Mouse (Mus musculus) left cerebral cortex, adult 2 months (tissue): ENCODE measurements around the gene Abcb1b. TPM values are rescaled to one million over a fixed set of nuclear protein-coding genes. Genes with fewer than 3 reads are reported as not detected.
"Not testable (repeated sequence)": the region's sequence is repeated elsewhere in the genome, so short reads cannot be mapped to it uniquely, and the experiment has no call there.

Experiments used
- DNase-seq, 2 experiments: peaks; one replicate each; pipeline ENCODE4 v3.0.0; 2021 to 2022; ENCODE audit warnings: low spot score in 2 of 2, mixed read lengths in 1 of 2; ENCODE audit errors: extremely low spot score in 1 of 2
- H3K27ac ChIP-seq: fragments of 200-600 bp; 2 replicates; pipeline ENCODE4 v1.8.1; 2022
- H3K4me3 ChIP-seq: fragments of 200-600 bp; 2 replicates; pipeline ENCODE4 v1.8.1; 2022
- CTCF ChIP-seq: fragments of 200-600 bp; IDR thresholded peaks from 2 replicates; pipeline ENCODE4 v1.8.1; 2022; ENCODE audit warnings: antibody characterized with exemption, mild to moderate bottlenecking, moderate library complexity
- intact Hi-C: fragments of 180-260 bp; cut with DNase I; formaldehyde crosslinking; loops from one replicate; pipeline ENCODE4 v1.15.1; 2025
- total RNA-seq, 2 experiments: library from RNA; stranded (reverse); gene quantifications; 2 replicates each; pipeline ENCODE4 v1.2.3; 2021

The Abcb1b gene
- total RNA-seq, 2 experiments from 2014 or later = 2.5 to 3.1 TPM

DNA sequence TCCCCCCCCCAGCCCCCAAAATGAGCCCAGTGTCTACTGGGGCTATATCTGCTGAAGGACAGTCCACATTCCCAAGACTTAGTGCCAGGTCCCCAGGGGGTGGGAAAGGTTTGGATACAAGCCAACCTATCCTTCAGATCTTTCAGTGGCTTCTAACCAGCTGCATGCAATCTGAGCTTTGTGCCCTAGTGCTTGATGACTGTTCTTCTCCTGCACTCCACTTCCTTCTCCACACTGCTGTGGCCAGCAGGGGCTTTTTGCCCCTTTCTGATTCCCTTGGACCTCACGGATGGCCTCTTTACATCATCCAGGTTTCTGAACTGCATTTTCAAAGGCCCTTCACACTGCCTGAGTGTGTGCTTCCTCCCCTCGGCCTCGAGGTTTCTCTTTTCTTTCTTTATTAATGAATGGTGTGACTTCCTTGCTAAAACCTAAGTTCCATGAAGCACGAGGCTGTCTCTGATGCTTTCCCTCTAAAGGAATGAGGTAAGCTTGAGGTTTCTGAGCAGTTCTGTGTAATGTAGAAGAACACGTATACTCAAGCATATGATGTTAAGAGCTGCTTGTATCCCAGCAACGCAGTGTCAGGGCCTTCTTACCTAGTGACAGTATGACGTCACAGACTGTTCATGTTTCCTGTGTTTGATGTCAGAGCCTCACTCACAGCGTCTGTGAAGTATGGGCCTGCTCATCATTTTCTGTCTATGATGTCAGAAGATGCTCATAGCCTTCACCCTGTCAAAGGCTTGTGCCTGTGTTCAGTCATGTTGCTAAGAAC lies 40.9 kb downstream of the Abcb1b start:
- no peak for TF ChIP-seq CTCF
- Histone ChIP-seq H3K4me3 (no peak overlapping the region), H3K27ac (no peak overlapping the region)
- intact Hi-C loops = no loop called here
- no peak for DNase-seq

DNA sequence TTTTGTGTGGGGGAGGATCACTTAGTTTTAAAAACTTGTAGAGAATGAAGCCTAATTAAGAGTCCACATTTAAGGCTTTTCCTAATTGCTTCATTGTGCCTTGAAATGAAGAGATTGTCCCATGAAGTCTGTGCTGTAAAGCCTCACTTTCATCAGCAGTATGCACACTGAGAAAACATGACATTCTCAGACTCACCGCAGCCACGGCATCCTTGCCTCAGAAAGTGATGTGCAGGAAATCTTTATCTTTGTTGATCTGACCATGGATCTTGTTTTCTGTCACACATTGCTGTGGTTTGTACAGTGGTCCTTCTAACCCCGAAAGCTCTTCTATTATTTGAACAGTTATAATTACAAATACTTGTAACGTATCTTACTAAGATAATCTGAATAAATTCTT lies 41.7 kb downstream of the Abcb1b start:
- no peak overlapping the region for H3K27ac ChIP-seq
- no peak for TF ChIP-seq CTCF
- intact Hi-C loops = no loop called here
- DNase-seq = no peak
- H3K4me3 ChIP-seq = no peak overlapping the region

DNA sequence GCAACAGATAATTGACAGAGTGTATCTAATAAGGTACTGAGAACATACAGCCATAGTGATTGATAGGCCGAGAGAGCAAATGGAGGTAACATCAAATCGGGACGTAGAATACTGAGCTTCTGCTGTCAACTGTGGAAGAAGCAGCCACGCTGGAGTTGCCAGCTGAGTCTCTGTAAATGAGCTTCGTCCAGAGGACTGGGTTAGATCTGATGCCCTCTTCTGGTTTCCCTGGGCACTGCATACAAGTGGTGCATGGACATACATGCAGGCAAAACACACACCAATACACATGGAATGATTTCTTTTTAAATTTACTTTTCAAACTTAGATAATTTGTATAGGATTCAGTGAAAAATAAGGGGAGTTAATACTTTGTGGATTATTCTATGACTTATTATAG lies 42.9 kb downstream of the Abcb1b start:
- peak; percentile 13 to 42 for DNase-seq
- no peak overlapping the region for H3K27ac ChIP-seq
- peak; percentile 56 for TF ChIP-seq CTCF
- intact Hi-C loops = no loop called here
- H3K4me3 ChIP-seq = no peak overlapping the region

DNA sequence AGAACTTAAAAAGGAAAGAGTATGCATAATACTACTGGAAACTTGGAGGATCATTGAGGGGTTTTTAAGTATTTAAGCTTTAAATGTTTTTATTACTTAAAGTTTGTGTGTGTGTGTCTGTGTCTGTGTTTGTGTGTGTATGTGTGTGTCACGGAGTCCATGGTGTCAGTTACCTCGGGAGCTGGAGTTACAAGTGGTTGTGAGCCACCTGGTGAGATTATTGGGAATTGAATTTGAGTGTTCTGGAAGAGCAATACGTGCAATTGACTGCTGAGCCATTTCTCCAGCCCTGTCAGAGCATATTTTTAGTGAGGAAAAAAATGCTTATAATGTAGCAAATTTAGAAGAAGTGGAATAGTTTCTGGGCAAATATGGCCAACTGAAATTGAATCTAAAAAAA lies 44.9 kb downstream of the Abcb1b start:
- no peak for DNase-seq
- Histone ChIP-seq H3K4me3 (no peak overlapping the region), H3K27ac (no peak overlapping the region)
- no peak; the same call in 1 of the 2 replicates for TF ChIP-seq CTCF
- intact Hi-C loops = no loop called here

DNA sequence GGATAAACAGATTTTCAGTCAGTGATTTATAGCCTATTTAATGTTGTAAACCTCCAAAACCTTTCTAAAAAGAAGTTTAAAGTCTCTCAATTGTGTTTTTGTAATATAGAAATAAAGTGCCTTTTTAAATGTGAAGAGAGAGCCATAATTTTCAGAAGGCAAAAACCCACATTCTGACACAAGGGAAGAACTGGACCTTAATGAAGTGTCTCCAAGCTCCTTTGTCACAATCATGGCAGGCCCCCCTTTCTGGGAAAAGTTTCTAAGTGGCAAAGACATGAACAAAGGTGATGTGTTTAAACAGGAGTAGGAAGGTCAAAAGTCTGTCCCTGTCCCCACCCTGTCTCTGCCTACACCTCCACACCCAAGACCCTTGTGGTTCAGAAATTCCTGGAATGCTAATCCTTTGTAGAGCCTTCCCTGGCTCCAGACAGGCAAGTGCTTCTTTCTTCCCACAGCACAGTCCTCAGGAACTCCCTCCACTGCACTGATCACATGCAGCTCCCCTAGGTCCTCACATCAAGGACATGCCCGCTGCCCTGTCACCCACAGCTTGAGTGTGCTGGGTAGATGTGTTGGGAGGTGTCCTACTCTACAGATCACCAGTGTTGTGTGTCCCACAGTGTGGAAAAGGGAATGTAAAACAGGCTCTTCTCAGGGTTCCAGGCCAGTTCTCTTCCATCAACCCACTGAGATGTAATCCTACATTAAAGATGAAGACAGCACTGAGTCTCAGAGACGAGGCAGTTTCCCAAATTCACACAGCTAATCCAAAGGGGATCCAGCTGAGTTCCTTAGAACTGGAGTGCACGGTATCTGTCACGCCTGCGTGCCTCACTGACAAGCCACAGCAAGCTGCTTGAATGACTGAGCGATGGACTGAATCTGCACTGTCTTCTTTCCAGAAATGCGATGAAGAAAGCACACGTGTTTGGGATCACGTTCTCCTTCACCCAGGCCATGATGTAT lies 50.9 kb downstream of the Abcb1b start:
- not testable (repeated sequence) for H3K4me3 ChIP-seq

DNA sequence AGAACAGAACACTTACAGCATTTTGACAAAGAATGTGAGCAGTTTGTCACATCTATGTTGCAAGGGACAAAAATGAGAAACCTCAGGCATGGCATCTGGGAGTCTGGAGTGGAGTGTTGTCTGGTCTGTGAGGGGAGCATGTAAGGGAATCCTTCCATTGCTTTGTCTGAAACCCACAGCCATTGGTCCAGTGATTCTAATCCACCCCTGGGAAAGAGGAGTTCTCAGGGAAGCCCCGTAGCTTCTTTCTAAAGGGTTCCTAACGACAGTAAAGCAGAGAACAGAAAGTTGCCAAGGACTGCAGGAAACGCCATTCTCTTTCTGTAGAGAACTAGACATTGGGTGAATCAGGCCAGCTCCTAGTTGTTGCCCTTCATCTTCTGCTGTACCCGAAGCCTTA lies 52.9 kb downstream of the Abcb1b start:
- intact Hi-C loops = no loop called here
- no peak overlapping the region for H3K4me3 ChIP-seq
- no peak for TF ChIP-seq CTCF
- no peak for DNase-seq
- no peak overlapping the region for H3K27ac ChIP-seq

More for the DNA sequence above, 50.9 kb downstream of the Abcb1b start:
- DNase-seq, H3K27ac ChIP-seq, intact Hi-C loops: not testable (repeated sequence)

DNA sequence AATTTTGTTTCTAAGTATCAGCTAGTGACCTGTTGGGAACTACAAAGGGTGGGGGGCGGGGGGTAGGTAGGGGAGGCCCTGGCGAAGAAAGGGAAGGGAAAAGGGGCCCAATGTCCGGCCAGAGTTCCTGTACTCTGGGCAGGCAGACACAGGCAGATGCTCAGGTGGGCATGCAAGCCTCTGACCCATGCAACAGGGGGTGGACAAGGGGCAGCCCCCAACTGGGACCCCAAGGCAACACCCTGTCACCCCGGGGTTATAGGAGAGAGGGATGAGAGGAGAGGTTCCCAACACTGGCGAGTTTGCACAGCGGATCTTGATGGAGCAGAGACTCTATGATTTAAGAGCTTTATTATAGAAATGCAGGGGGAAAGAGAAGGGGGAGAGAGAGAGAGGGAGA lies 59.3 kb downstream of the Abcb1b start:
- no peak overlapping the region for H3K27ac ChIP-seq
- intact Hi-C loops = no loop called here
- no peak for DNase-seq

DNA sequence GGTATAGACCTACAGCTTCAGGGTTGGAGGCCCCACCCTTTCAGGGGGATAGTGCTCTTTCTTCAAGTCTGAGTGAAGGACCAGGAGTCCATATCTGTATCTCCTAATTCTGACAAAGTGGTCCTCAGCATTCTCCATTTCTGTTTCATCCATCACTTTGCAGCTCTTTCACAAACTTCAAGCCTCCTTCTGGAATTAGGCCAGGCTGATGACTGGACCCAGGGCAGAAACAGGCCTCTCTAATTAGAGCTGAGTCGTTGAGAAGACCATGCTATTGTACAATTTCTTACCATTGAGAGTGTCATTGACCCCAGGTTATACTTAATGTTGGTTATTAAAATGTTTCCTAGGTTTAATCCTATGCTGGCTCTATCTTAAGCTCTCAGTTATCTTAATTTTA lies 63.9 kb downstream of the Abcb1b start:
- no peak for DNase-seq
- H3K27ac ChIP-seq = no peak overlapping the region
- intact Hi-C loops = no loop called here
- H3K4me3 ChIP-seq = no peak overlapping the region
- no peak for TF ChIP-seq CTCF

More for the DNA sequence above, 59.3 kb downstream of the Abcb1b start:
- TF ChIP-seq CTCF = no peak
- H3K4me3 ChIP-seq = no peak overlapping the region

DNA sequence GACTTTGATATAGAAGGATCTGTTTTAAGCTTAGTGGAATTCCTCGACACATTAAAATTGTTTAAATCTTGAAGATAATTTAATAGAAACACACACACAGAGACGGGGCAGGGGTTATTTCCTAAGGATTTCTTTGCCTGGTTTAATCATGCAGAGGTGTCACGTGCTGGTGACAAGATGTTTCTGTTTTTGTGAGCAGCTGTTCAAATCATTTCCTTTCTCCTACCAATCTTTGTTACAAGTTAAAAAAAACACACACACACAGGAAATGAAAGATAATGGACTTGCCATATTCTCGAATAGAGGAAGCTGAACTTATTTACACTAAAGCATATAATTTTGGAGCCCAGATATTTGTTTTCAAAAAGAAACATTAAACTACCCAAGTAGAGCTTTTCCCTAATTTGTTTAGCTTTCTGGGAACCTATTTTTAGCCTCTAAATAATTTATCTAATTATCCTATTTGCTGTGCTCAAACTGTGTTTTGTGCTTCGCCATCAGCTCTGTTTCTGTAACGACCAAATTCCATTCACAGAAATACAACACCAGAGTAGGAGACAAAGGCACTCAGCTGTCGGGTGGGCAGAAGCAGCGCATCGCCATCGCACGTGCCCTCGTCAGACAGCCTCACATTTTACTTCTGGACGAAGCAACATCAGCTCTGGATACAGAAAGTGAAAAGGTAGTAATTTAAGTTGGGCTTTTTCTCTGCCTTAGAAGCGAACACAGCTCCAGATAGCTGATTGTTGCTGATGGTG lies 65.8 kb downstream of the Abcb1b start:
- H3K27ac ChIP-seq = no peak overlapping the region
- intact Hi-C loops = no loop called here
- H3K4me3 ChIP-seq = no peak overlapping the region
- no peak for DNase-seq
- no peak for TF ChIP-seq CTCF

DNA sequence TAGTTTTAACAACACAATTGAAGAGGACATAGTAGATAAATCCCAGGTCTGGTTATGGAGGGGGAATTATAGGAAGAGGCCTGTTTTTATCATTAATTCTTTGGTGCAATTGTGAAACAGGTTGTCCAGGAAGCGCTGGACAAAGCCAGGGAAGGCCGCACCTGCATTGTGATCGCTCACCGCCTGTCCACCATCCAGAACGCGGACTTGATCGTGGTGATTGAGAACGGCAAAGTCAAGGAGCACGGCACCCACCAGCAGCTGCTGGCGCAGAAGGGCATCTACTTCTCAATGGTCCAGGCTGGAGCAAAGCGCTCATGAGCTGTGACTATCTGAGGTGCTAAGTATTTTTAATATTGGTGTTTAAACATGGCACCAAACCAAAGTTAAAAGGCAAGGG lies 67.7 kb downstream of the Abcb1b start:
- DNase-seq, H3K27ac ChIP-seq, intact Hi-C loops, H3K4me3 ChIP-seq: not testable (repeated sequence)

DNA sequence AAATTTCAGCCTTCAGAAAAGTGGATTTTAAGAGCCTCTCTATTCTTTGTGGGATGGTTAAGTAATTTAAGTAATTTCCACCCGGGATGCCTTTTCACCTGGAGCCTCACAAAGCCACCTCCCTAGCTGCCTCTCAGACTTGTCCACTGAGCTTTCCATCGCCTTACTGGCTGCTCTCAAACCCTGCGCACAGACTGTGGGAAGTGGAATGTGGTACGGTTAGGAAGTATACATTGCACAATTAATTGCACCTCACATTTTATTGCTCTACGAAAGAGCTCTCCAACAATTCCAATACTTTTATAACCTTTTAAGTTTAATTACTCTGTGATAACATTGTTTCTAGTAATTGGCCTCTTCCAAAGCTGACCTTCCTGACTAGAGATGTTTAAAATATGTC lies 68.4 kb downstream of the Abcb1b start:
- H3K4me3 ChIP-seq = no peak overlapping the region
- no peak overlapping the region for H3K27ac ChIP-seq
- no peak for TF ChIP-seq CTCF
- no peak for DNase-seq
- intact Hi-C loops = no loop called here

DNA sequence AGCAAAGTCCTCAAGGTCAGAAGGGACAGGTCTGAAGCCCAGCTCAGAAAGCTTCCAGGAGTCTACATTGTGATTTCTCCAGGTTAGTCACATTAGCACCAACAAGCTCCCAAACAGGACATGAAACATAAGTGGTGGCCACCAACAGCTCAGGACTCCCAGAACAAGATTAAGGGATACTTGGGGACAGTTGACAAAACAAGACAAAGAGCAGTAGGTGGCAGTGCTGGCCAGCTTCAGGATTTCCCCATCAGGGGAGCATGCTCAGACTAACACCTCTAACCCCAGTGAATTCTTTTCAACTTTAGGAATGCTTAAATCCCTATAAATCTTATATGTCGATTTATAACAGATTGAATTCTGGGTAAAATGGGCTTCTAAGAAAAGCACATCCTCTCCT lies 70.1 kb downstream of the Abcb1b start:
- TF ChIP-seq CTCF = peak; percentile 32
- DNase-seq = no peak
- no peak overlapping the region for H3K4me3 ChIP-seq
- intact Hi-C loops = no loop called here
- H3K27ac ChIP-seq = no peak overlapping the region
